Comparison of ENCODE assay signal across 22 mouse cellular contexts in genomic region chrX:159072647-159073046, GRCm38 (mm10).
DNase-seq lines count a peak whose midpoint lies in the region; ATAC-seq and TF ChIP-seq lines count a peak whose summit lies in the region.
"Had no signal": no experiment of that assay in that cellular context is flagged by ENCODE, and none has a peak within 500 bp of the region (broad histone marks: within the 10 kb centered on the region; RNA-seq: fewer than 3 reads in every experiment).

No protein-coding gene starts in this region.

- no peak overlapping the region for H3K4me3 ChIP-seq in heart, embryonic 14.5 days (ENCODE audit: control insufficient read depth in 1 of 2, insufficient read depth in 1 of 2, low read depth in 1 of 2, low read length in 2 of 2)
- no peak overlapping the region for H3K4me3 ChIP-seq in hindbrain, embryonic 16.5 days (ENCODE audit: low read length)
- H3K4me3 ChIP-seq in hindbrain, embryonic 14.5 days (replicated peaks; ENCODE audit: low read length): no peak overlapping the region
- H3K4me3 ChIP-seq: embryonic facial prominence, embryonic 15.5 days; erythroblast, embryonic 14.5 days; forebrain, embryonic 10.5 days; gastrocnemius, adult 2 months; hindbrain, embryonic 10.5 days; hindbrain, embryonic 15.5 days had no signal

- no peak for TF ChIP-seq CTCF in brain, embryonic 14.5 days (IDR thresholded peaks at IDR 0.05; ENCODE audit: borderline replicate concordance, extremely low read depth, insufficient read depth, insufficient read length)

- no peak for ATAC-seq in heart, embryonic 14.5 days (ENCODE audit: insufficient number of reproducible peaks, insufficient read depth, low FRiP score, low read depth)
- ATAC-seq in hindbrain, embryonic 16.5 days: 0 out of 2 replicates have a peak, but pooled peaks have one; percentile 17
- no peak for ATAC-seq in hindbrain, embryonic 14.5 days (ENCODE audit: low FRiP score)
- ATAC-seq: inflammation-experienced regulatory T-cells, adult 6 months; intestine, postnatal 0 days had no signal

- no peak for TF ChIP-seq POLR2A in brain, embryonic 14.5 days (IDR thresholded peaks at IDR 0.05; ENCODE audit: borderline replicate concordance, extremely low read depth, insufficient read depth, insufficient read length, poor library complexity, severe bottlenecking)

- H3K9ac ChIP-seq in heart, embryonic 14.5 days (ENCODE audit: low read length): no peak overlapping the region
- no peak overlapping the region for H3K9ac ChIP-seq in hindbrain, embryonic 16.5 days (ENCODE audit: low read depth, low read length)
- H3K9ac ChIP-seq in hindbrain, embryonic 14.5 days: no peak overlapping the region
- H3K9ac ChIP-seq: embryonic facial prominence, embryonic 15.5 days; hindbrain, embryonic 15.5 days had no signal

- H3K4me2 ChIP-seq in heart, embryonic 14.5 days (ENCODE audit: low read length): 0 out of 2 replicates have a peak overlapping the region, but pooled peaks have one; percentile 13
- no peak overlapping the region for H3K4me2 ChIP-seq in hindbrain, embryonic 16.5 days (ENCODE audit: low read length)
- no peak overlapping the region for H3K4me2 ChIP-seq in hindbrain, embryonic 14.5 days (replicated peaks)
- H3K4me2 ChIP-seq: embryonic facial prominence, embryonic 15.5 days; hindbrain, embryonic 15.5 days had no signal

- intact Hi-C loops in heart, postnatal 14 days (cut with DNase I): no loop called here

- peaks cover 0 to 4% of the 10 kb centered on the region in 2 experiments; a peak in 1 of 4 replicates for H3K4me1 ChIP-seq in heart, embryonic 14.5 days (ENCODE audit: control insufficient read depth in 2 of 2, insufficient read depth in 2 of 2, low read length in 2 of 2)
- no peaks in the 10 kb centered on the region for H3K4me1 ChIP-seq in hindbrain, embryonic 16.5 days (ENCODE audit: control insufficient read depth, insufficient read depth, low read depth, low read length)
- H3K4me1 ChIP-seq in hindbrain, embryonic 14.5 days (replicated peaks; ENCODE audit: control insufficient read depth, insufficient read depth, low read length): no peaks in the 10 kb centered on the region
- H3K4me1 ChIP-seq: embryonic facial prominence, embryonic 15.5 days; forebrain, embryonic 10.5 days; hindbrain, embryonic 10.5 days; hindbrain, embryonic 15.5 days had no signal

- 52% methylated on average over 3 of the region's 3 CpGs for WGBS in heart, embryonic 14.5 days
- WGBS in hindbrain, embryonic 16.5 days: 54% methylated on average over 3 of the region's 3 CpGs
- WGBS in hindbrain, embryonic 14.5 days: 63% methylated on average over 3 of the region's 3 CpGs

- no peaks in the 10 kb centered on the region for H3K9me3 ChIP-seq in heart, embryonic 14.5 days (ENCODE audit: control insufficient read depth, low read length)
- H3K9me3 ChIP-seq in hindbrain, embryonic 16.5 days (ENCODE audit: control insufficient read depth, low read length): no peaks in the 10 kb centered on the region
- no peaks in the 10 kb centered on the region for H3K9me3 ChIP-seq in hindbrain, embryonic 14.5 days (ENCODE audit: control insufficient read depth, low read length)
- H3K9me3 ChIP-seq: embryonic facial prominence, embryonic 15.5 days; forebrain, embryonic 10.5 days; hindbrain, embryonic 10.5 days; hindbrain, embryonic 15.5 days had no signal

- H3K36me3 ChIP-seq in heart, embryonic 14.5 days (ENCODE audit: control insufficient read depth, insufficient read depth, low read length): no peaks in the 10 kb centered on the region
- no peaks in the 10 kb centered on the region for H3K36me3 ChIP-seq in hindbrain, embryonic 16.5 days (ENCODE audit: control insufficient read depth, insufficient read depth, low read length)
- H3K36me3 ChIP-seq in hindbrain, embryonic 14.5 days (replicated peaks; ENCODE audit: control insufficient read depth, insufficient read depth): no peaks in the 10 kb centered on the region
- H3K36me3 ChIP-seq: embryonic facial prominence, embryonic 15.5 days; forebrain, embryonic 10.5 days; hindbrain, embryonic 10.5 days; hindbrain, embryonic 15.5 days had no signal

- no peaks in the 10 kb centered on the region for H3K27me3 ChIP-seq in heart, embryonic 14.5 days (ENCODE audit: control insufficient read depth, insufficient read depth, low read length)
- H3K27me3 ChIP-seq in hindbrain, embryonic 16.5 days (replicated peaks; ENCODE audit: control insufficient read depth, insufficient read depth, low read length): no peaks in the 10 kb centered on the region; the same call in 1 of the 2 replicates
- no peaks in the 10 kb centered on the region for H3K27me3 ChIP-seq in hindbrain, embryonic 14.5 days (ENCODE audit: control insufficient read depth, insufficient read depth, low read length)
- H3K27me3 ChIP-seq: hindbrain, embryonic 15.5 days had no signal

- DNase-seq in heart, postnatal 14 days: no peak
- no peak for DNase-seq in hindbrain, embryonic 14.5 days (ENCODE audit: low spot score)
- peak; percentile 4 for DNase-seq in brain, embryonic 14.5 days (ENCODE audit: low read depth)
- DNase-seq in yolk sac, embryonic 10.5 days (ENCODE audit: low spot score): no peak
- DNase-seq: adrenal gland, adult 2 months; adrenal gland, postnatal 36 days; cerebellum, adult 18-20 months; cerebellum, postnatal 10 days; embryo, embryonic 11 days; gastrocnemius, adult 2 months; gastrocnemius, postnatal 25 days; heart, postnatal 10 days; kidney, adult 8-10 months had no signal

- H3K27ac ChIP-seq in heart, embryonic 14.5 days (replicated peaks in 1 of 2; ENCODE audit: control insufficient read depth in 1 of 2, insufficient read depth in 1 of 2, low read depth in 2 of 2, low read length in 2 of 2): peak overlapping the region in 1 of 2 experiments; percentile 53; a peak in 2 of 4 replicates
- H3K27ac ChIP-seq in hindbrain, embryonic 16.5 days (ENCODE audit: low read depth, low read length): no peak overlapping the region
- no peak overlapping the region for H3K27ac ChIP-seq in hindbrain, embryonic 14.5 days
- H3K27ac ChIP-seq: embryonic facial prominence, embryonic 15.5 days; forebrain, embryonic 10.5 days; gastrocnemius, adult 2 months; hindbrain, embryonic 10.5 days; hindbrain, embryonic 15.5 days had no signal
